Mouse (Mus musculus): Measurements from ENCODE around the gene Olfr826. TPM values are rescaled to one million over a fixed set of nuclear protein-coding genes. Genes with fewer than 3 reads are reported as not detected.

Gene Olfr826
- polyA plus RNA-seq, 1 experiment from 2014 or later: not detected

Other genes with a start within 250 kb of the Olfr826 start
- not detected in 2 replicates for gene Olfr818, start 235.1 kb downstream of the Olfr826 start, polyA plus RNA-seq (2015; fragmentation: Nextera tagmentation; extraction: Ambion mirVana)
- not detected in 2 replicates for gene Olfr819, start 216.9 kb downstream of the Olfr826 start, polyA plus RNA-seq (2015; fragmentation: Nextera tagmentation; extraction: Ambion mirVana)
- not detected in 2 replicates for gene Olfr247, start 208.0 kb downstream of the Olfr826 start, polyA plus RNA-seq (2015; fragmentation: Nextera tagmentation; extraction: Ambion mirVana)
- gene Gm10310, start 199.1 kb downstream of the Olfr826 start, polyA plus RNA-seq (2015; fragmentation: Nextera tagmentation; extraction: Ambion mirVana): not detected in 2 replicates
- gene Olfr820, start 171.6 kb downstream of the Olfr826 start, polyA plus RNA-seq (2015; fragmentation: Nextera tagmentation; extraction: Ambion mirVana): not detected in 2 replicates
- gene Olfr821, start 153.8 kb downstream of the Olfr826 start, polyA plus RNA-seq (2015; fragmentation: Nextera tagmentation; extraction: Ambion mirVana): not detected in 2 replicates
- gene Olfr822, start 113.0 kb downstream of the Olfr826 start, polyA plus RNA-seq (2015; fragmentation: Nextera tagmentation; extraction: Ambion mirVana): not detected in 2 replicates
- not detected in 2 replicates for gene Olfr823, start 68.8 kb downstream of the Olfr826 start, polyA plus RNA-seq (2015; fragmentation: Nextera tagmentation; extraction: Ambion mirVana)
- not detected in 2 replicates for gene Olfr824, start 54.2 kb downstream of the Olfr826 start, polyA plus RNA-seq (2015; fragmentation: Nextera tagmentation; extraction: Ambion mirVana)
- gene Olfr825, start 17.4 kb downstream of the Olfr826 start, polyA plus RNA-seq (2015; fragmentation: Nextera tagmentation; extraction: Ambion mirVana): not detected in 2 replicates
- not detected in 2 replicates for gene Olfr827, start 30.2 kb upstream of the Olfr826 start, polyA plus RNA-seq (2015; fragmentation: Nextera tagmentation; extraction: Ambion mirVana)
- gene Neurod4, start 96.1 kb upstream of the Olfr826 start, polyA plus RNA-seq (2015; fragmentation: Nextera tagmentation; extraction: Ambion mirVana): 0.08 and 0.13 TPM in 2 replicates
- 0.64 and 1.0 TPM in 2 replicates for gene Tespa1, start 138.7 kb upstream of the Olfr826 start, polyA plus RNA-seq (2015; fragmentation: Nextera tagmentation; extraction: Ambion mirVana)
- gene Vmn2r84, start 210.1 kb upstream of the Olfr826 start, polyA plus RNA-seq (2015; fragmentation: Nextera tagmentation; extraction: Ambion mirVana): 0.01 TPM in 1 of 2 replicates, not detected in the other
- not detected in 2 replicates for gene Vmn2r85, start 245.5 kb upstream of the Olfr826 start, polyA plus RNA-seq (2015; fragmentation: Nextera tagmentation; extraction: Ambion mirVana)